ENCODE assay signal across 8 mouse cellular contexts in the genomic region with DNA sequence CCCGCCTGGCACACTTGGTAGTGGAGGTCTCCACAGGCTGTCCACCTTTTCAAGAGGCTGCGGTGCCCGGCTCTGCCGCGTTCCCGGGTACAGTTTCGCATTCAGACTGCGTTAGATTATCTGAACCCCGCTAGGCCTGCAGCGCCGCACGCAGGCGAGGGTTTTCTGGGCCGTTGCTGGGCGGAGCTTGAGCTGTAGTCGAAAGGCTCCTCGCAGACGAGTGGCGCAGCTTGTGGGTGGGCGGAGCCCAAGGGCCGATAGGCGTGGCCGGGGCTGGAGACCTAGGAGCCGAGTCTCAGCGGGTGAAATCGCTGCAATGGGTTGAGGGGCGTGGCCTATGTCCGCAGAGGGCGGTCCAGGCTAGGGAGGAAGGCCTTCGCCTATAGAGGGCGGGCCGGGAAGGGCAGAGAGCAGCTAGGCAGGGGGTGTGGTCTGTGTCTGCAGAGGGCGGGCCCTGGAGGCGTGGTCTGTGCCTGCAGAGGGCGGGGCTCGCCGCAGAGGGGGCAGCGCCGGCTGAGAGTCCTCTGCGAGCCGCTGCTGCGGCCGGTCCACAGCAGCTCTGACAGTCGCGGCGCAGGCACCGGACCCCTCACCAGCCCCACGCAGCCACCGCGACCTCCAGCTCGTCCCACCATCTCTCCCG. TPM values are rescaled to one million over a fixed set of nuclear protein-coding genes. Genes with fewer than 3 reads are reported as not detected.
DNase-seq lines count a peak whose midpoint lies in the region; ATAC-seq lines count a peak whose summit lies in the region.

No protein-coding gene starts in this region.

- peak overlapping the region; percentile 91 for H3K9ac ChIP-seq in hindbrain, embryonic 15.5 days

- H3K4me1 ChIP-seq in hindbrain, embryonic 15.5 days (replicated peaks): peaks cover 44% of the 10 kb centered on the region

- no peaks in the 10 kb centered on the region for H3K9me3 ChIP-seq in hindbrain, embryonic 15.5 days

- H3K4me2 ChIP-seq in hindbrain, embryonic 15.5 days: peak overlapping the region; percentile 75

- peak overlapping the region; percentile 87 for H3K27ac ChIP-seq in hindbrain, embryonic 15.5 days (replicated peaks)

- peak; percentile 97 for ATAC-seq in hindbrain, embryonic 15.5 days (ENCODE audit: low FRiP score, low read depth)

- H3K4me3 ChIP-seq in hindbrain, embryonic 15.5 days: peak overlapping the region; percentile 69

- no peaks in the 10 kb centered on the region for H3K27me3 ChIP-seq in hindbrain, embryonic 15.5 days

- whole genome bisulfite sequencing in hindbrain, embryonic 15.5 days: under 1% methylated on average over 46 of the region's 52 CpGs

- DNase-seq in T-cell, adult 2 months (ENCODE audit: low spot score): peak; percentile 100
- DNase-seq in cerebellum, postnatal 36 days: peak; percentile 99 to 100
- peak; percentile 97 for DNase-seq in frontal cortex, postnatal 36 days (ENCODE audit: low spot score in 2 of 2)
- peak; percentile 98 for DNase-seq in left cerebral cortex, adult 11 months (ENCODE audit: low spot score)
- peak; percentile 100 for DNase-seq in lung, postnatal 4 days
- DNase-seq in retina, postnatal 7 days (ENCODE audit: low read depth, low spot score): peak; percentile 96
- peak; percentile 90 for DNase-seq in urinary bladder, adult 2 months (ENCODE audit: low spot score)

- no peaks in the 10 kb centered on the region for H3K36me3 ChIP-seq in hindbrain, embryonic 15.5 days

RNA-seq across cellular contexts. Expression of a gene that starts 28.7 kb away (rescaled TPM):
- polyA plus RNA-seq in hindbrain, embryonic 15.5 days (2015; fragmentation: Nextera tagmentation; extraction: Ambion mirVana): not detected in 2 replicates
- polyA plus RNA-seq in urinary bladder, adult 2 months (2012; rRNA removed): 0.04 TPM in 1 of 2 replicates, not detected in the other

RNA-seq across cellular contexts. Expression of a gene that starts 43.9 kb away (rescaled TPM):
- polyA plus RNA-seq in hindbrain, embryonic 15.5 days (2015; fragmentation: Nextera tagmentation; extraction: Ambion mirVana): 4.3 and 5.1 TPM in 2 replicates
- 7.7 and 9.8 TPM in 2 replicates for polyA plus RNA-seq in urinary bladder, adult 2 months (2012; rRNA removed)

RNA-seq across cellular contexts. Expression of a gene that starts 48.4 kb away (rescaled TPM):
- 27.5 and 29.4 TPM in 2 replicates for polyA plus RNA-seq in hindbrain, embryonic 15.5 days (2015; fragmentation: Nextera tagmentation; extraction: Ambion mirVana)
- 26.5 and 33.0 TPM in 2 replicates for polyA plus RNA-seq in urinary bladder, adult 2 months (2012; rRNA removed)

Comparison
In these comparisons a context has a peak if more than half of its experiments do, and no peak if none do; other contexts are left out.
1. Peak in every context shown above with its lines: DNase-seq, ATAC-seq, H3K4me3 ChIP-seq and H3K27ac ChIP-seq.